16 mouse cellular contexts compared by ENCODE assay signal in the genomic region with DNA sequence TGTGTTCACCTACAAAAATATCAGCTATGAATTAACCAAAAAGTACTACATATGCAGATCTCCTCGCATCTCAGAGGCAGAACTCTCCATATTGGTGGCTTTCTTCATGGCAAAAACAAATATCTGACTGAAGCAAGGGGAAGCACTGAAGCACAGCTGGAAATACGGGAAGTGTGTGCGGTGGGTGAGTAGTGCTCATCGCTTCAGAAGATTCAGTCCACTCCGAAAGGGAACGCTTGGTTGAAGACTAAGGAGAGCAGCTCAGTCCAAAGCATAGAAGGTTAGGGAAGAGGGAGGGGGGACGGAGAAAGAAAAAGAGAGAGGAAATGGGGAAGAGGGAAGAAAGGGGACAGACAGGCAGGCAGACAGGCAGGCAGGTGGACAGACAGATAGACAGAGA.
"Had no signal": no experiment of that assay in that cellular context is flagged by ENCODE, and none has a peak within 500 bp of the region (broad histone marks: within the 10 kb centered on the region; RNA-seq: fewer than 3 reads in every experiment).

No protein-coding gene starts in this region.

- H3K36me3 ChIP-seq: midbrain, embryonic 13.5 days; midbrain, embryonic 15.5 days; neural tube, embryonic 12.5 days; stomach, embryonic 15.5 days had no signal

- H3K9me3 ChIP-seq: midbrain, embryonic 15.5 days; neural tube, embryonic 12.5 days; stomach, embryonic 15.5 days had no signal

- H3K4me3 ChIP-seq: megakaryocyte, embryonic 14.5 days; midbrain, embryonic 13.5 days; midbrain, embryonic 15.5 days; neural tube, embryonic 12.5 days; stomach, embryonic 15.5 days had no signal

- DNase-seq: lung, adult 18-20 months; lung, embryonic 14.5 days; lung, postnatal 14 days; lung, postnatal 36 days; right cerebral cortex, postnatal 14 days; thymus, adult 2 months; thymus, postnatal 25 days; thymus, postnatal 4 days had no signal

- H3K27ac ChIP-seq: macrophage; midbrain, embryonic 13.5 days; midbrain, embryonic 15.5 days; neural tube, embryonic 12.5 days; stomach, embryonic 15.5 days; stomach, postnatal 0 days had no signal

- ATAC-seq: midbrain, embryonic 13.5 days; midbrain, embryonic 15.5 days had no signal

- H3K9ac ChIP-seq: lung, embryonic 14.5 days; midbrain, embryonic 13.5 days; midbrain, embryonic 15.5 days; neural tube, embryonic 12.5 days; stomach, embryonic 15.5 days had no signal

- H3K4me2 ChIP-seq: lung, embryonic 14.5 days; midbrain, embryonic 11.5 days; midbrain, embryonic 13.5 days; midbrain, embryonic 15.5 days; neural tube, embryonic 12.5 days; stomach, embryonic 15.5 days had no signal

- H3K4me1 ChIP-seq: midbrain, embryonic 13.5 days; midbrain, embryonic 15.5 days; neural tube, embryonic 12.5 days; stomach, embryonic 15.5 days had no signal

- H3K27me3 ChIP-seq: megakaryocyte, embryonic 14.5 days; midbrain, embryonic 13.5 days; midbrain, embryonic 15.5 days; neural tube, embryonic 12.5 days; stomach, embryonic 15.5 days had no signal
